Mouse (Mus musculus) R1 (cell line): Measurements from ENCODE around the gene Nmb.

Experiments used
- DNase-seq: peaks from one replicate; pipeline ENCODE4 v3.0.0-alpha.2; 2018; ENCODE audit warnings: low read depth, low spot score

Gene Nmb

GRCm38 (mm10) chr7:80897721-80898120 lies 7.2 kb downstream of the Nmb start:
- no peak for DNase-seq

GRCm38 (mm10) chr7:80897134-80897533 lies 7.7 kb downstream of the Nmb start:
- DNase-seq: no peak

- no peak for DNase-seq
Measured at GRCm38 (mm10) chr7:80894815-80895519, 9.9 kb downstream of the Nmb start.

GRCm38 (mm10) chr7:80894196-80894595 lies 10.7 kb downstream of the Nmb start:
- no peak for DNase-seq

GRCm38 (mm10) chr7:80893753-80894129 lies 11.1 kb downstream of the Nmb start:
- DNase-seq: no peak

GRCm38 (mm10) chr7:80893086-80893752 lies 11.7 kb downstream of the Nmb start:
- DNase-seq: no peak

GRCm38 (mm10) chr7:80889841-80890241 lies 15.0 kb downstream of the Nmb start:
- DNase-seq: no peak

GRCm38 (mm10) chr7:80889021-80889511 lies 15.8 kb downstream of the Nmb start:
- peak; percentile 94 for DNase-seq

- DNase-seq: peak; percentile 58
Measured at GRCm38 (mm10) chr7:80888595-80888994, 16.3 kb downstream of the Nmb start.

GRCm38 (mm10) chr7:80885666-80886065 lies 19.2 kb downstream of the Nmb start:
- peak; percentile 56 for DNase-seq

GRCm38 (mm10) chr7:80882830-80883505 lies 21.9 kb downstream of the Nmb start:
- peak; percentile 96 for DNase-seq

- DNase-seq: peak; percentile 77
Measured at GRCm38 (mm10) chr7:80875727-80876126, 29.1 kb downstream of the Nmb start.

- peak; percentile 56 for DNase-seq
Measured at GRCm38 (mm10) chr7:80873631-80874030, 31.2 kb downstream of the Nmb start.

GRCm38 (mm10) chr7:80873038-80873437 lies 31.8 kb downstream of the Nmb start:
- no peak for DNase-seq

GRCm38 (mm10) chr7:80868686-80869085 lies 36.2 kb downstream of the Nmb start:
- no peak for DNase-seq

GRCm38 (mm10) chr7:80866514-80867147 lies 38.2 kb downstream of the Nmb start:
- no peak for DNase-seq

- DNase-seq: no peak
Measured at GRCm38 (mm10) chr7:80865521-80865920, 39.4 kb downstream of the Nmb start.

- no peak for DNase-seq
Measured at GRCm38 (mm10) chr7:80864831-80865230, 40.0 kb downstream of the Nmb start.

- DNase-seq: no peak
Measured at GRCm38 (mm10) chr7:80864151-80864550, 40.7 kb downstream of the Nmb start.

GRCm38 (mm10) chr7:80863520-80863919 lies 41.4 kb downstream of the Nmb start:
- DNase-seq: no peak

- peak; percentile 72 for DNase-seq
Measured at GRCm38 (mm10) chr7:80862475-80862874, 42.4 kb downstream of the Nmb start.

- peak; percentile 99 for DNase-seq
Measured at GRCm38 (mm10) chr7:80860729-80861274, 44.1 kb downstream of the Nmb start, which contains the start of gene Zscan2. Gene Zscan2 (plus strand): TSS chr7:80860920.
